Mouse (Mus musculus): ENCODE data around the gene Adam33. TPM values are rescaled to one million over a fixed set of nuclear protein-coding genes. Genes with fewer than 3 reads are reported as not detected.
"Not testable (repeated sequence)": the region's sequence is repeated elsewhere in the genome, so short reads cannot be mapped to it uniquely, and the experiment has no call there.

Gene Adam33
- total RNA-seq, 2 experiments from 2014 or later: 1.0 to 1.4 TPM

DNA sequence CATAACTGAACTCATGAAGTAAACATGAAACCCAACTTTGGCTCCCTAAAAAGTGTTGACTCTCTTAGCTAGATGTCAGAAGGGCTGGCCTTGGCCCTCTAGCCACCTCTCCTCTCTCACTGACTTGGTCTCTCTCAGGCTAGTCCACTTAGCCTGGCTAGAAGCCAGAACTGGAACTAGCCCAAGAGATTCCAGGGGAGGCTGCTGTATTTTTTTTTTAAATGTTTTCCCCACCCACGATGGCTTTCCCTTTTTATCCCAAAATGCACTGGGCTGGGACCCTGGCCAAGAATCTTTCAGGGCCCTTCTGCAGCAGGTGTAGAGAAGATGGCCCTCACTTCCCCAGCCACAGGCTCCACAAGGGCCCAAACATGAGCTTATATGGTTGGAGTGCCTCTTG, 4.2 kb downstream of the Adam33 start:
- peak; percentile 34 for DNase-seq
- intact Hi-C loops (cut with DNase I): no loop called here

- intact Hi-C loops (cut with DNase I): no loop called here
- no peak for DNase-seq
Measured at GRCm38 (mm10) chr2:131058672-131059071, 4.9 kb downstream of the Adam33 start.

DNA sequence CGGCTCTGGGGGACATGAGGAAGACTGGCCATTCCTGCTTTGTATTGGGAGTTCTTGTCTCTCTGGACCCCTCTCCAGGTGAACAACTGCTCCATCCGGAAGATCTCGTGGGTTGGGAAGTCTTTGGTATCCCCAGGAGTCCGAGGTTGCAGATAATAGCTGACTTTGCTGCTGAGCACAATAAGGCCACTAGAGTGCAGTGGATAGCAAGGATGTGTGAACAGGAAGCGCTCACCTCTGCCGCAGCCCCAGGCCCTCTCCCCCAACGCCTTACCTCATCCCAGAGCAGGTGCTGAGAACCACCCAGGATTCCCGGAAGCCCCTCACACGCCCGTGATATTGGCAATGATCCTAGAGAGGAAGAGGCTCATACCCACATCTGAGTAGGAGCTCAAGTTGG, 7.4 kb downstream of the Adam33 start:
- no peak for DNase-seq
- intact Hi-C loops (cut with DNase I): no loop called here

DNA sequence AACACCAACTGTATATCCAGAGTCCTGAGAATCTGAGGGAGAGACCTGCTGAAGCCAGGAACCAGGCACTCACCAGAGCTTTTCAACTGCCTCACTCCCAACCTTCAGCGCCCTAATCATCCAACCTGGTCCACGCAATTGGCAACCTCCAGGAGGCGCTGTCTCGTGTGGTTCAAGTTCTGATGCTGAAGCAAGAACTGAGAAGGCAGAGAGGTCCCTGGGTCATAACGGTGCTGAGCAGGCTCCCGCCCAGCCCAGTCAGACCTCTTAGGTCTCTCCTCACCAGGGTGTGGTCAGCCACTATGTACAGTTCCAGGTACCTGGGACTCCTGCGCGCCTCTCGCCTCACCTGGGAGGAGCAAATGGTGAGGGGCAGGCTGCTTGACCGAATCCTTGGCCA, 8.0 kb downstream of the Adam33 start:
- DNase-seq: peak; percentile 51
- intact Hi-C loops (cut with DNase I): no loop called here

GRCm38 (mm10) chr2:131054646-131055264, 8.9 kb downstream of the Adam33 start:
- intact Hi-C loops (cut with DNase I): no loop called here
- DNase-seq: no peak

DNA sequence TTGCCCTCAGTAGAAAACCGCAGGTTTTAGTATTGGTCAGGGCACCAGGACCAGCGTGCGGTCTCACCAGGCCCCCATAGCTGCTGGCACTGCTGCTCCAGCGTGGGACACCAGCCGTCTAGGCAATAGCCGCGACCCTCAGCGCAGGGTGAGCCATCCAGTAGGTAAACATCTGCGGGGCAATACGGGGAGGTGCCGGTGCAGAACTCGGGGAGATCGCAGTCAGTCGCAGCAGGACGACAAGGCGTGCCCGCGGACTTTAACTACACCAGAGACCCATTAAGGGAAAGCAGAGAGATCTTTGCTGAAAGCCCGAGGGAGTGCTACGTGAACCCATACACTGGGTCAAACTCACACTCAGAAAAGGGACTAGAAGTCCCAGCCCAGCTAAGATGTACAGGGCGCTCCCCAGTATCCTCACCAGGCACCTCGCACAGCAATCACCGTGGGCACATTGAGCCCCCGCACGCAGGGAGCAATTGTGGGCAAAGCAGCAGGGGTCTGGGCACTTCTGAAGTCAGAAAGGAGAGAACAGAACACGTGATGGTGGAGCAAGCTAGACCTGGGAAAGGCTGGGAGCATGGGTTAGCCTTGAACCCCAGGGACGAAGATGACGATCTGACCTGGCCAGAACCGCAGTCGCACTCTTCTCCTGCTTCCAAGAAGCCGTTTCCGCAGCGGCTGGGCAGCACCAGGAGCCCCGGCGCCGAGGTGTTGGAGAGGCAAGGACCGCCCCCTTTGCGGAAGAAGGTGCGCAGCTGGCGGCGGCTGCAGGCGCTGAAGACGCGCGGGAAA, 9.6 kb downstream of the Adam33 start:
- intact Hi-C loops (cut with DNase I): no loop called here
- no peak for DNase-seq

GRCm38 (mm10) chr2:131052862-131053418, 10.7 kb downstream of the Adam33 start:
- no peak for DNase-seq
- intact Hi-C loops (cut with DNase I): no loop called here

DNA sequence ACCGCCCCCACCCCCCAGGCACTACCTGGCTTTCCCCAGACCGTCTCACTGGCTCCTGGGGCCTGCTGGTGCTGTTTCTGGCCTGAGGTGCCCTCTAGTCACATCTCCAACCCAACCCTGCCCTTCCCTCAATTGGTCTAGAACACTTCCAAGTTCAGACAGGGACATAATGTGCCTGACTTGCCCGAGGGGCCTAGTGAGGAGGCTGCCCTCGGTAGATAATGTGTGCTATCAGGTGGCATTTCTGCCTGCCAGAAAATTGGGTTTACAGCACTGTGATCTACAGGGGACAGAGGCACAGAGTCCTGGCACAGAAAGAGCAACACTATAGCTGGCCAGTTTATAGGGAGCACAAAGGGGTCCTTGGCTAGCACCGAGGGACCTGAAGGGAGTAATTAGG, 11.6 kb downstream of the Adam33 start:
- no peak for DNase-seq
- intact Hi-C loops (cut with DNase I): no loop called here

GRCm38 (mm10) chr2:131046025-131046424, 17.6 kb downstream of the Adam33 start:
- no peak for DNase-seq
- intact Hi-C loops (cut with DNase I): no loop called here

- intact Hi-C loops (cut with DNase I): no loop called here
- no peak for DNase-seq
Measured at GRCm38 (mm10) chr2:131044989-131045720, 18.5 kb downstream of the Adam33 start.

DNA sequence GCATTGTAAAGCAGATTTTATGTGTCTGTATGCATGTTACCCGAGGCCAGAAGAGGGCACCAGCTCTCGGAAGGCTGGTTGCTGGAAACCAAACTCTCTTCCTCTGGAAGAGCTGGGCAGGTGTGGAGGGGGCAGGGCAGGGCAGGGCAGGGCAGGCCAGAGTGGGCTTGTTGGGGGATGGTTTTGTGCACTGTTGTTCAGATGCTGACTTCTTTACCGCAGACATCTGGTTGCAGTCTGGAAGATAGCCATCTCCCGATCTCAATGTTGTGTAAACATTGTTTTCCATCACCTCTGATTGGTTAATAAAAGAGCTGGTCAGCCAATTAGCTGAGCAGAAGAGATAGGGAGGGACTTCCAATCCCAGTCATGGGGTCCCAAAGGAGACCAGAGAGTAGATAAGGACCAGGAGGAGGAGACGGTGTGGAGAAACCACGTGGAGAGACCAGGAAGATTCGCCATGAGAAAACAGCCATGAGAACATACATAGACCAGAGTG, 19.2 kb downstream of the Adam33 start:
- intact Hi-C loops (cut with DNase I): no loop called here
- DNase-seq: no peak

DNA sequence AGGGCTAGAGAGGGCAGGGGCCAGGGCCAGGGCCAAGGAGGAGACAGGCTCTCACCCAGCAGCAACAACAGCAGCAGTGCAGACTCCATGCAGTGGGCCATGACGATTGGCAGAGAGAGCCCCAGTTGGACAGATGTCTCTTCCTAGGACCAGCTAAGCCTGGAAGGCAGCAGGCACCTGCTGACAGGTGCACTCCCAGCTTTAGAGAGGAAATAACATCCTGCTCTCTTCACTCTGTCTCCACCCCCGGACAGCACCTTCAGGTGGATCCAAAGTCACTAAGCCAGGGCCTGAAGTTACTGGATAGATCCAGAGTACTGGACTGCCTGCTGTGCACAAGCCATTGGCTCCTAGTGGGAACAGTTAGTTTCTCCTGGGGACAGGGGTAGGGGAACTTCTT, 20.6 kb downstream of the Adam33 start, which contains the start of gene Gfra4:
TSS of gene Gfra4 (minus strand) at position 101 of the 400 bp plus-strand sequence.
- intact Hi-C loops (cut with DNase I): no loop called here
- DNase-seq: no peak

GRCm38 (mm10) chr2:131040854-131041825, 22.5 kb downstream of the Adam33 start:
- intact Hi-C loops (cut with DNase I): no loop called here

GRCm38 (mm10) chr2:131038675-131039074, 24.9 kb downstream of the Adam33 start:
- DNase-seq: no peak
- intact Hi-C loops (cut with DNase I): no loop called here

More at GRCm38 (mm10) chr2:131040854-131041825, 22.5 kb downstream of the Adam33 start:
- peak; percentile 48 for DNase-seq

DNA sequence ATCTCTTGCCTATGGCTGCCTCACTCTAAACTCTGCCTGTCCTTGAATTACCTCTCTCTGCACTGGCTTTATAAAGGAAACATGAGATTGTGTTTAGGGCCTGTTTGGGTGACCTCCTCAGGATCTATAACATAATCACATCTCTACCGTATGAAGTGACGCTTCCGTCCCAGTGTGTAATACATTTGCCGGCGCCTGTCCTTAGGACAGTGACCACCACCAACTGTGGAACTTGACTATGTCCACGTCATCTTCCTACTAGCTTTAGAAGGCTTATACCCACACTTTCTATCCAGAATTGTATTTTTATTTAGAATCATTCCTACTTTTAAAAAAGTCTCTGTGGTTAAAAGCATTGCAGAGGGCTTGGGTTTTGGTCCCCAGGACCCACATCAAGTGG, 25.4 kb downstream of the Adam33 start:
- DNase-seq: no peak
- intact Hi-C loops (cut with DNase I): no loop called here

DNA sequence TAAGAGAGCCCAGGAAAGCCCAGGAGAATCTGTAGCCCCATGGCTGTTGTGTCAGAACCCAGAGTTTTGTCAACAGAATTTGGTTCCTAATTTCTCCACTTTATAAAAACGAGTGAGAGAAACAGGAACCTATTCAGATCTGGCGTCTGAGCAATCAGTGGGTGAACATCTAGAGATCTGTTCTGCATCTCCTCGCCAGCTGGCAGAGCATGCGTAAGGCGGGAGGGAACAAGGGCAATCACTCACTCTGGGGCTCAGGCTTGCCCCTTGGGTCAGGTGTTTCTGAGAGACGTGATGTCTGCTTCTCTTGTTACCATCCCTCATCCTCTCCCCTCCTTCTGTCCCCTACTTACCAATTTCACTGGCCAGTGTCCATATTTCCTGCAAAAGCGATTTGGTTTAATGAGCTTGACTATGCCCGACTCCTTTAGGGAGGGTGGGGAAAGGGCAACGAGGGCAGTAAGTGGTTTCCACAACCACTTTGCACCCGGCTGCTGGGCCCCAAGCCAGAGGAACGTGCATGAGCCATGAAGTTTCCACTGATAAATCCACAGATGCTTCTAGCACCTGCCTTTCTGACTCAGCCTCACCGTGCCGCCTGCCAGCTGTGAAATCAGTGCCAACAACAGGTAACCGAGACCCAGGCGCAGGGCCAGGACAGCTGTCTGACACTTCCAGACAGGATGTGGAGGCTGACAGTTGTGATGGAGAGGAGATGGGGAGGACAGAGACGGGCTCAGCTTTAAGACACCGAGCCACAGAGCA, 26.2 kb downstream of the Adam33 start:
- DNase-seq: peak; percentile 44
- intact Hi-C loops (cut with DNase I): no loop called here

DNA sequence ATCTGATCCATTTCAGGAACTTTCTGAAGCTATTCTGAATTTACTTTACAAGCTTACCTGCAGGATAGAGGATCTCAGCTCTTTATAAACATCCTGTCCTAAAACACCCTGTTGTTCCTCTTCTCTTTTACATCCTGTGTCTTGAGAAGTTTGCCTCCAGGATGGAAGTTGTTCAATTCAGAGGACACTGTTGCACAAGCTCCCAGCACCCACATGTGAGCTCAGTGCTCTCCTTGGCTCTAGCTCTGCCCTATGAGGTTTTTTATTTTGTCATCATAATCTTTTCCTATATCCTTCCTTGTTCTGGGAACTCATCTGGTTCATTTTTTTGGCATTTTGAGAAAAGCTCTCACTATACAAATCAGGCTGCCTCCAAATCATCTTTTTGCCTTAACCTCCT, 26.9 kb downstream of the Adam33 start:
- no peak for DNase-seq
- intact Hi-C loops (cut with DNase I): no loop called here

DNA sequence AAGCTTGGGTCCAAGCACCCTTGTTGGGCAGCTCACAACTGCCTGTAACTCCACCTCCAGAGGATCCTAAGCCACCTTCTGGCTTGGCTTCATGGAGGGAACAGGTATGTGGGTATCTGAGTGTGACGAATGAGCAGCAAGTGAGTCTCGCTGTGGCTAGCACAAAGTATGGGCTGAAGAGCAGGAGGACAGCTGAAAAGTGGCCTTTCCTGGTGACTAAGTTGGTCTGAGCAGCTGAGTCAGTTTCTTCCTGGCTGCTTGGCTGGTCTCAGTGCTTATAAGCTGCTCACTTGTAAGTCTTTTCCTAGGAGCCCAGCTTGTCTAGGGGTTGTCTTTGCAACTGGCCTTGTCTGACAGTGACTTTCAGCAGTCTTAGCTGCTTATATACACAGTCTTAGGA, 27.3 kb downstream of the Adam33 start:
- no peak for DNase-seq
- intact Hi-C loops (cut with DNase I): no loop called here

DNA sequence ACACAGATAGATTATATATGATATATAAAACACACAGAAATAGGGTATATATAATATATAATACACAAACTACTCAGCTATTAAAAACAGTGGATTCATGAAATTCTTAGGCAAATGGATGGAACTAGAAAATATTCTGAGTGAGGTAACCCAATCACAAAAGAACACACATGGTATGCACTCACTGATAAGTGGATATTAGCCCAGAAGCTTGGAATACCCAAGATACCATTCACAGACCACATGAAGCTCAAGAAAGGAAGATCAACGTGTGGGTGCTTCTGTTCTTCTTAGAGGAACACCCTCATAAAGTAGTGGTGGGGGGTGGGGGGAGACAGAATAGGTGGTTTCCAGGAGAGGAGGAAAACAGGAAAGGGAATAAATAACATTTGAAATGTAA, 32.2 kb downstream of the Adam33 start:
- DNase-seq; intact Hi-C loops (cut with DNase I): not testable (repeated sequence)
